Mouse (Mus musculus) CH12.LX (cell line): ENCODE measurements at regions not wholly inside any gene's neighbourhood (a gene's known extent, or its start where the extent isn't known, plus 50 kb on each side); places are given as distances from the start of the nearest gene placed in this dataset.
"Not testable (repeated sequence)": the region's sequence is repeated elsewhere in the genome, so short reads cannot be mapped to it uniquely, and the experiment has no call there.

ENCODE experiments used
- DNase-seq: peaks from one replicate; pipeline ENCODE4 v3.0.0-alpha.2; 2013; ENCODE audit errors: extremely low read depth
- H3K27ac ChIP-seq: 2 replicates; pipeline ENCODE4 v1.5.1; 2012; ENCODE audit warnings: low read depth, mild to moderate bottlenecking, control low read depth, moderate library complexity; ENCODE audit not compliant: insufficient read depth
- H3K27me3 ChIP-seq: replicated peaks from 2 replicates; pipeline ENCODE3; 2012; ENCODE audit warnings: inconsistent platforms
- H3K36me3 ChIP-seq, 2 experiments: replicated peaks in 1 of 2; 2 replicates each; pipeline versions ENCODE3 to v1.6.1; 2012; ENCODE audit warnings: inconsistent platforms in 1 of 2, low read length in 1 of 2, mild to moderate bottlenecking in 1 of 2, mixed read lengths in 1 of 2, moderate library complexity in 1 of 2; ENCODE audit not compliant: control insufficient read depth in 1 of 2, insufficient read depth in 1 of 2
- H3K4me1 ChIP-seq, 2 experiments: 2 replicates each; pipeline ENCODE4 v1.6.1; 2012; ENCODE audit warnings: inconsistent platforms in 1 of 2, moderate library complexity in 1 of 2; ENCODE audit not compliant: insufficient read depth in 2 of 2, control insufficient read depth in 1 of 2
- H3K4me2 ChIP-seq: 2 replicates; pipeline ENCODE4 v1.6.1; 2012; ENCODE audit warnings: low read depth, mild to moderate bottlenecking, control low read depth; ENCODE audit not compliant: poor library complexity, insufficient read depth, severe bottlenecking
- H3K4me3 ChIP-seq, 3 experiments: fragments of 150-350 bp in 1 of 3; sonication (generic) in 1 of 3; replicated peaks in 1 of 3; 2 replicates each; pipeline versions ENCODE3 to v1.5.1; 2011 to 2012; ENCODE audit warnings: low read depth in 2 of 3, low read length in 2 of 3, mild to moderate bottlenecking in 2 of 3, moderate library complexity in 2 of 3, control low read depth in 1 of 3, improper control_type of control experiment in 1 of 3, inconsistent platforms in 1 of 3, mixed read lengths in 1 of 3; ENCODE audit not compliant: poor library complexity in 1 of 3
- H3K79me2 ChIP-seq: replicated peaks from 2 replicates; pipeline ENCODE4 v1.6.1; 2012; ENCODE audit warnings: mild to moderate bottlenecking, moderate library complexity; ENCODE audit not compliant: control insufficient read depth, poor library complexity, insufficient read depth, severe bottlenecking; ENCODE audit errors: extremely low read depth
- H3K9ac ChIP-seq: 2 replicates; pipeline ENCODE4 v1.6.1; 2012; ENCODE audit warnings: low read depth, mild to moderate bottlenecking, control low read depth, moderate library complexity; ENCODE audit not compliant: insufficient read depth
- H3K9me3 ChIP-seq: replicated peaks from 2 replicates; pipeline ENCODE3; 2012; ENCODE audit warnings: low read length, inconsistent platforms, mixed read lengths
- CTCF ChIP-seq, 2 experiments: IDR thresholded peaks in 1 of 2; conservative IDR thresholded peaks in 1 of 2; 2 replicates each; pipeline ENCODE4 v1.5.1; 2011 to 2012; ENCODE audit warnings: low read depth in 2 of 2, low read length in 2 of 2, improper control_type of control experiment in 1 of 2, inconsistent platforms in 1 of 2, mild to moderate bottlenecking in 1 of 2, moderate library complexity in 1 of 2
- E2F4 ChIP-seq: IDR thresholded peaks from 2 replicates; pipeline ENCODE4 v1.6.1; 2011; ENCODE audit warnings: low read depth, low read length, improper control_type of control experiment; ENCODE audit not compliant: insufficient replicate concordance
- JUN ChIP-seq: IDR thresholded peaks from 2 replicates; pipeline ENCODE4 v1.6.1; 2011; ENCODE audit warnings: low read depth, mild to moderate bottlenecking, low read length, improper control_type of control experiment, moderate library complexity; ENCODE audit not compliant: insufficient read depth
- JUND ChIP-seq: conservative IDR thresholded peaks from 2 replicates; pipeline ENCODE4 v1.6.1; 2011; ENCODE audit warnings: low read depth, low read length, improper control_type of control experiment
- MAX ChIP-seq: IDR thresholded peaks from 2 replicates; pipeline ENCODE4 v1.6.1; 2011; ENCODE audit warnings: low read length, improper control_type of control experiment
- MYC ChIP-seq: IDR thresholded peaks from 2 replicates; pipeline ENCODE4 v1.6.1; 2011; ENCODE audit warnings: low read depth, mild to moderate bottlenecking, improper control_type of control experiment, low read length
- NELFE ChIP-seq: IDR thresholded peaks from 2 replicates; pipeline ENCODE4 v1.6.1; 2011; ENCODE audit warnings: low read depth, low read length, improper control_type of control experiment
- POLR2A ChIP-seq: IDR thresholded peaks from 2 replicates; pipeline ENCODE4 v1.6.1; 2011; ENCODE audit warnings: low read depth, mild to moderate bottlenecking, improper control_type of control experiment, low read length
- SIN3A ChIP-seq: IDR thresholded peaks from 2 replicates; pipeline ENCODE4 v1.6.1; 2012; ENCODE audit warnings: low read length, improper control_type of control experiment, inconsistent platforms
- TCF12 ChIP-seq: IDR thresholded peaks from 2 replicates; pipeline ENCODE4 v1.6.1; 2014; ENCODE audit warnings: low read depth, mild to moderate bottlenecking, inconsistent platforms, low read length, improper control_type of control experiment
- USF1 ChIP-seq: IDR thresholded peaks from 2 replicates; pipeline ENCODE4 v1.6.1; 2014; ENCODE audit warnings: low read depth, mild to moderate bottlenecking, inconsistent platforms, low read length, improper control_type of control experiment
- USF2 ChIP-seq: conservative IDR thresholded peaks from 2 replicates; pipeline ENCODE4 v1.6.1; 2011; ENCODE audit warnings: low read depth, low read length, improper control_type of control experiment
- dilution Hi-C: fragments of 300-500 bp; cut with MboI; formaldehyde crosslinking; loops from 2 replicates; pipeline ENCODE4 v1.14.3; 2020; ENCODE audit warnings: low sequenced_read_pairs; ENCODE audit not compliant: extremely low pct_unique_long_range_greater_than_20kb, extremely low pct_ligation_motif_present
- in situ Hi-C: fragments of 300-500 bp; cut with MboI; formaldehyde crosslinking; loops from 3 replicates; pipeline ENCODE4 v1.14.3; 2019; ENCODE audit warnings: low sequenced_read_pairs, low pct_ligation_motif_present, low pct_unique_long_range_greater_than_20kb, mixed read lengths

GRCm38 (mm10) chr8:115974706-115975105, 267.1 kb upstream of the Maf start:
- dilution Hi-C loops (no loop called here), in situ Hi-C loops (no loop called here)
- H3K4me2 ChIP-seq, result no peak overlapping the region
- no peak overlapping the region for H3K9ac ChIP-seq
- TF ChIP-seq SIN3A (no peak), USF2 (no peak), JUN (no peak), MAX (no peak), POLR2A (no peak), CTCF (conservative IDR thresholded peaks at IDR 0.05 in 1 of 2, IDR thresholded peaks at IDR 0.05 in 1 of 2; ENCODE audit: low read depth in 2 of 2, low read length in 2 of 2) (no peak), USF1 (no peak), MYC (no peak), E2F4 (no peak), TCF12 (no peak)
- no peak overlapping the region for H3K27ac ChIP-seq
- H3K79me2 ChIP-seq, result no peaks in the 10 kb centered on the region
- no peaks in the 10 kb centered on the region for H3K36me3 ChIP-seq
- peaks cover 22% of the 10 kb centered on the region for H3K27me3 ChIP-seq
- H3K4me3 ChIP-seq, result no peak overlapping the region
- no peaks in the 10 kb centered on the region for H3K4me1 ChIP-seq
- H3K9me3 ChIP-seq, result peaks cover 31% of the 10 kb centered on the region
- DNase-seq, result no peak

DNA sequence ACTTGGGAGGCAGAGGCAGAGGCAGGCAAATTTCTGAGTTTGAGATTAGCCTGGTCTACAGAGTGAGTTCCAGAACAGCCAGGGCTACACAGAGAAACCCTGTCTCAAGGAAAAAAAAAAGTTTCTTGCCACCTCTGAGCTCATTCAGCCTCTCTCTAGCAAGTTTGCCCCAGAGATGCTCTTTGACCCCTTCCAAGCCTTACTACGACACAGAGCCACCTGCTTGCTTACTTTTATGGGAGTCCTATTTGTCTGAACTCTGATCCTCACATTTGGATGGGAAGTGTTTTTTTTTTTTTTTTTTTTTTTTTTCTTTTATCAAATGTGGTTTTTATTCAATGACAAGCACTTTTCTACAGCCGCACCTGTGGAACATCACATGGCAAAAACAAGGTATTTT, 263.8 kb upstream of the Maf start:
- H3K4me2 ChIP-seq, H3K4me1 ChIP-seq, H3K36me3 ChIP-seq, H3K79me2 ChIP-seq, DNase-seq, dilution Hi-C loops, H3K4me3 ChIP-seq, in situ Hi-C loops, H3K9ac ChIP-seq, H3K27ac ChIP-seq: not testable (repeated sequence)
- Histone ChIP-seq H3K27me3 (peaks cover 21% of the 10 kb centered on the region), H3K9me3 (peaks cover 28% of the 10 kb centered on the region)

DNA sequence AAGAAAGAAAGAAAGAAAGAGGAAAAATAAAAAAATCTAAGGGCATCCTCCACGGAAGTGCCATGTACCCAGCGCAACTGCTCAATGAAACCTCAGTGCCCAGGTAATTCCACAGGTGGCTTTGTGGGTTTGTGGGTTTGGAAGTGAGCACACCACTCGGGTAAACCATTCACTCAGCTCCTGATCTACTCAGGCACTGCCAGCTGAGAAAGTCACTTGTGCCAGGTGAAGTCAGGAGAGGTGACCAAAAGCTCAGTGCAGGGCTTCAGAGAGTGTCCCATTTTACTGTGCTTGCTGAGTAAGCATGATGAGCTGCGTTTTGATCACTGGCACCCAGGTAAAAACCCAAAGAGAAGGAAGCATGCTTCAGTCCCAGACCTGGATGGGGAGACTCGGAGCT, 260.5 kb upstream of the Maf start:
- no peak overlapping the region for H3K4me2 ChIP-seq
- dilution Hi-C loops (no loop called here), in situ Hi-C loops (no loop called here)
- peaks cover 12% of the 10 kb centered on the region for H3K27me3 ChIP-seq
- no peaks in the 10 kb centered on the region for H3K79me2 ChIP-seq
- peaks cover 31% of the 10 kb centered on the region for H3K9me3 ChIP-seq
- H3K4me1 ChIP-seq, result no peaks in the 10 kb centered on the region
- no peak overlapping the region for H3K4me3 ChIP-seq
- no peak overlapping the region for H3K27ac ChIP-seq
- no peak overlapping the region for H3K9ac ChIP-seq
- no peaks in the 10 kb centered on the region for H3K36me3 ChIP-seq
- TF ChIP-seq MAX, result no peak
- no peak for TF ChIP-seq JUND
- TF ChIP-seq NELFE, result no peak
- DNase-seq, result no peak
